Mouse (Mus musculus) erythroblast, embryonic 14.5 days (primary cell): ENCODE data around the gene AC131692.1. TPM values are rescaled to one million over a fixed set of nuclear protein-coding genes. Genes with fewer than 3 reads are reported as not detected.
A peak's percentile ranks its signal among the peaks of the same experiment; 100 is the strongest.
"Not testable (repeated sequence)": the region's sequence is repeated elsewhere in the genome, so short reads cannot be mapped to it uniquely, and the experiment has no call there.

Source experiments
- H3K27me3 ChIP-seq: 2 replicates; pipeline ENCODE4 v1.6.1; 2012; ENCODE audit warnings: inconsistent platforms; ENCODE audit not compliant: control insufficient read depth
- H3K36me3 ChIP-seq: 2 replicates; pipeline ENCODE4 v1.6.1; 2012; ENCODE audit warnings: mild to moderate bottlenecking, inconsistent platforms; ENCODE audit not compliant: control insufficient read depth
- H3K4me1 ChIP-seq: 2 replicates; pipeline ENCODE4 v1.6.1; 2012; ENCODE audit warnings: inconsistent platforms; ENCODE audit not compliant: control insufficient read depth
- H3K4me3 ChIP-seq: replicated peaks from 2 replicates; pipeline ENCODE3; 2012; ENCODE audit warnings: moderate library complexity, mild to moderate bottlenecking, inconsistent platforms
- H3K9me3 ChIP-seq: 2 replicates; pipeline ENCODE4 v1.6.1; 2012; ENCODE audit warnings: low read length, inconsistent platforms, mixed read lengths; ENCODE audit not compliant: control insufficient read depth
- GATA1 ChIP-seq: IDR thresholded peaks from 2 replicates; pipeline ENCODE4 v1.6.1; 2012; ENCODE audit warnings: low read length, inconsistent platforms, mixed read lengths
- TAL1 ChIP-seq: IDR thresholded peaks from 3 replicates; pipeline ENCODE4 v1.6.1; 2012; ENCODE audit warnings: low read length, inconsistent platforms, mixed read lengths
- polyA plus RNA-seq: library from polyadenylated mRNA; stranded (reverse); fragments of >175 nt; gene quantifications from 2 replicates; pipeline ENCODE4 v1.2.3, GENCODE M21; 2012

Gene AC131692.1
- polyA plus RNA-seq, 1 experiment: 1.3 TPM

DNA sequence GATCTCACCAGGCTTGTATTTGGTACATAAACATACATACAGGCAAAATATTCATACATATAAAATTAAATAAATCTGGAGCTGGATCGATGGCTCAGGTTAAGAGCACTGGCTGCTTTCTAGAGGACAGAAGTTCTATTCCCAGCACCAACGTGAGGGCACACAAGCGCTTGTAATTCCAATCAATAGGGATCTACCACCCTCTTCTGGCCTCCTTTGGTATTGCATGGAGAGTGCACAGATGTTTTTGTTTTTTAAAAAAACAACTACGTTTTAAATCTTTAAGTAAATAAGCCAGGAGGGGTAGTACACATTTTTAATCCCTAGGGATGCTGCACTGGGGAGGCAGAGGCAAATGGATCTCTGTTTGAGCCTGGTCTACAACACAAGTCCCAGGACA, 32.1 kb downstream of the AC131692.1 start:
- H3K4me3 ChIP-seq: peak overlapping the region; percentile 68
- peaks cover 62% of the 10 kb centered on the region for H3K4me1 ChIP-seq
- TF ChIP-seq TAL1: no peak
- no peak for TF ChIP-seq GATA1
- H3K9me3 ChIP-seq: no peaks in the 10 kb centered on the region
- H3K36me3 ChIP-seq: peaks cover 44% of the 10 kb centered on the region
- no peaks in the 10 kb centered on the region for H3K27me3 ChIP-seq

DNA sequence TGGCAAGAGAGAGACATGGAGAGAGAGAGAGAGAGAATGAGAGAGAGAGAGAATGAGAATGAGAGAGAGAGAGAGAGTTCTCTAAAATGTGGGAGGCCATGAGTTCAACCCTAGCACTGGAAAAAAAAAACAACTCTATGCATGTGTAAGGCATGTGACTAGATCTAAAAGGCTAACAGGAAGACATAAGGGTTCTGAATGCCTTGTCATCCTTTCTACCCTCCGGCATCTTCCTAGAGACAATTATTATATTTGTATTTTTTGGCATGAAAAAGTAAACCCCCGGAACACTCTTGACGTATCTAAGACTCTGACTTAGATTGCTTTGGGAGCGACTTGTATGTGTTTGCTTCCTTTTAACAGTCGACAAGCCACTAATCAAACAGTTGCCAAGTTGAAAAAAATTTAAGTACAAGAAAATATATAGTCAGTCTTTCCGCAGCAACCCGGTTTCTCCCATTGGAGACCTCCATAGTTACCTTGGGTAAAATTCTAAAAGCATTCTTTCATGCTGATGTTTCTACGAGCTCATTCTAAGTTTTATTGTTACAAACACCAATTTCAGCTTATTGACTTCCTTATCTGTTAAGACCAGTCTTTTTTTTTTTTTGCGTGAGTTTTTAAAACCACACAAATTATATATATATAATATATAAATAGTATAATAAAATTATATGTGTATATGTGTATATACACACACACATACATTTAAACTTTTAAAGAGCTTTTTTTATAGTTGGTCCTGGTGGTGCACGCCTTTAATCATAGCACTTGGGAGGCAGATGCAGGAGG, 32.8 kb downstream of the AC131692.1 start:
- peaks cover 40% of the 10 kb centered on the region for H3K36me3 ChIP-seq
- H3K27me3 ChIP-seq: no peaks in the 10 kb centered on the region
- peak overlapping the region; percentile 68 for H3K4me3 ChIP-seq
- H3K4me1 ChIP-seq: peaks cover 65% of the 10 kb centered on the region
- H3K9me3 ChIP-seq: no peaks in the 10 kb centered on the region
- no peak for TF ChIP-seq TAL1
- TF ChIP-seq GATA1: no peak

DNA sequence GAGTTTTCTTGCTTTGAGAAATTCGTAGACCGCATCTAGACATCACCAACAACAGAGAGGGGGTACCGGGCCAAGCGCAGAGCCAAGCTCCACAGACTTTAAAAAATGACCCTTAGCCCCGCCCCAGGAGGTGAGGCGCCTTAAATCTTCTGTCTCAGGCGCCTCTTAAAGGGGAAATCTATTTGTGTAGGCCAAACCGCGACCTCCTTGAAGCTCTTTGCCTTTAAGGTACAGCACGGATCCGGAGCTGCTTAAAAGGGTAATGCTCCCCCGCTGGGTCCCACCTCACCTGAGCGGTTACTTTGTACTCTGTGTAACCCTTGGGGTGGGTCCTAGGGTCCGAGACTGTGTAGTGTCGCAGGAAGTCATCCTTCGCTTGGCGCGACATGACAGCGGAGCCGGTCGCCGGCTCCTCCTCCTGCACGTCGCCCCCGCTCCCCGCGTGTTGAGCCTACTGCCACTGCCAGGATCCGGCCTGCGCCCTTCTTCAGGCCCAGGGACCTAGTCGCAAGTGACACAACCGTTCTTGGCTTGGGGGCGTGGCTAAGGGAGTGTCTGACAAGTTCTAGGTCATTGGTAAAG, 33.6 kb downstream of the AC131692.1 start, which contains the start of gene Snx15:
TSS of gene Snx15 (minus strand) at position 545 of the 582 bp plus-strand sequence.
- no peaks in the 10 kb centered on the region for H3K27me3 ChIP-seq
- no peak for TF ChIP-seq GATA1
- TF ChIP-seq TAL1: no peak
- peak within 1 kb of the TSS; percentile 68 for H3K4me3 ChIP-seq
- peaks cover 33% of the 10 kb centered on the region for H3K36me3 ChIP-seq
- H3K4me1 ChIP-seq: peaks cover 72% of the 10 kb centered on the region
- H3K9me3 ChIP-seq: no peaks in the 10 kb centered on the region

DNA sequence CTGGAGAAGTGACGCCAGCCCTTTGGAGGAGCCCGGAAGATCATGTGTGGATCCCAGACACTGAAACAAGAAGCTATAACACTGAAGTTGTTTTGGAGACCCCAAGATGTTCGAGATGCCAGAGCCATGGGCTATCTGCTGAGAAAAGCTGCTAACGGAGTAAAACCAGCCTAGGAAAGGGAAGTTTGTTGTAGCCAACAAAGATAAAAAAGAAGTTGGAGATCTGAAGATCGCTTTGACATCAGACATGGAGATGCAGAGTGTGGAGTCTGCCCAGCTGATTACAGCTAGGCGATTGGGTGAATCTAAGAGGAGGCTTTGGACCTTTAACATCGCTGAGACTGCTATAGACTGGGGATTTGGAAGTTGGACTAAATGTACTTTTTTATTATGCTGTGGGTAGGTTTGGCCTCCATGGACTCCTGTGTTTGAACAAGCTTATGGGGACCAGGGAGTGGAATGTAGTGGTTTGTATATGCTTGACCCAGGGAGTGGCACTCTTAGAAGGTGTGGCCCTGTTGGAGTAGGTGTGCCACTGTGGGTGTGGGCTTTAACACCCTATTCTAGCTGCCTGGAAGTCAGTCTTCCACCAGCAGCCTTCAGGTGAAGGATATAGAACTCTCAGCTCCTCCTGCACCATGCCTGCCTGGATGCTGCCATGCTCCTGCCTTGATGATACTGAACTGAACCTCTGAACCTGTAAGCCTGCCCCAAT, 36.4 kb downstream of the AC131692.1 start:
- H3K9me3 ChIP-seq, H3K27me3 ChIP-seq: not testable (repeated sequence)
- peaks cover 87% of the 10 kb centered on the region for H3K4me1 ChIP-seq
- peak overlapping the region; percentile 49 for H3K4me3 ChIP-seq
- peaks cover 42% of the 10 kb centered on the region for H3K36me3 ChIP-seq

DNA sequence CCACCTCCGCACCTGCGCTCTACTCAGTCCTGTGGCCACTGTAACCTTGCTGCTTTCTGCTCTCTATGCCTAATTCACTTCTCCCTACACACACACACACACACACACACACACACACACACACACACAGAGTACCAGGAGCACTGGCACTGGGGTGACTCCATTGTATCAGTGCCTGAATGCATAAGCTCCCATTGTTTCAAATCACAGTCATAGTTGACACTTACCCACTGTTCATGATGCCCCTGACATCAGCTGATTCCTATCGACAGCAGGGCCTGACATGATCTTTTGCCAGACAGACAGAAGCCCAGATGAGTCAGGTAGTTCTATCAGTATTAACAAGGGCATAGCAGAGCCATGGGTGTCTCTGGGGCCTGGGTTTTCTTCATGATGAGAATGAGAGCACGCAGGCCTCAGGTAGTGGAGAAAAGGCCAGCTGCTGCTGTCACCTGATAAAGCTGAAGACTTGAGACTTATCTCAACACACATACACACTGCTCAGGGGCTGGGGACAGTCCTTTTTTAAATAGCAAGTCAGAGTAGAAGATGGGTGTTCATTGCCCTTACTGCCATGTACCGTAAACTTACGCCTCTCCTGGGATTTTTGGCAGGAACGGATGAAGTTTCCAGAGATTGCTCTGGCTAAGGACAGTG, 38.1 kb downstream of the AC131692.1 start:
- no peaks in the 10 kb centered on the region for H3K9me3 ChIP-seq
- H3K4me1 ChIP-seq: peaks cover 84% of the 10 kb centered on the region
- peak; percentile 97 for TF ChIP-seq TAL1
- TF ChIP-seq GATA1: peak; percentile 92
- peaks cover 52% of the 10 kb centered on the region for H3K36me3 ChIP-seq
- H3K27me3 ChIP-seq: no peaks in the 10 kb centered on the region
- peak overlapping the region; percentile 63 for H3K4me3 ChIP-seq

DNA sequence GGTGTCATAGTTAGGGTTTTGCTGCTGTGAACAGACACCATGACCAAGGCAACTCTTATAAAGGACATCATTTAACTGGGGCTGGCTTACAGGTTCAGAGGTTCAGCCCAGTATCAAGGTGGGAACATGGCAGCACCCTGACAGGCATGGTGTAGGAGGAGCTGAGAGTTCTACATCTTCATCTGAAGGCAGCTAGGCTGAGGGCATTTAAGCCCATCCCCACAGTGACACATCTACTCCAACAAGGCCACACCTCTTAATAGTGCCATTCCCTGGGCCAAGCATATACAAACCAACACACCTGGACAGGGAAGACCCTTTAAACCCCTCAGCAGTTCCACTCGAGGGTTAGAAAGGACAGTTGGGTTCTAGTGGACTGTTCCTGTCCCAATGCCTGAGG, 39.0 kb downstream of the AC131692.1 start:
- peaks cover 60% of the 10 kb centered on the region for H3K36me3 ChIP-seq
- not testable (repeated sequence) for H3K9me3 ChIP-seq, H3K27me3 ChIP-seq
- H3K4me1 ChIP-seq: peaks cover 85% of the 10 kb centered on the region
- H3K4me3 ChIP-seq: peak overlapping the region; percentile 63

DNA sequence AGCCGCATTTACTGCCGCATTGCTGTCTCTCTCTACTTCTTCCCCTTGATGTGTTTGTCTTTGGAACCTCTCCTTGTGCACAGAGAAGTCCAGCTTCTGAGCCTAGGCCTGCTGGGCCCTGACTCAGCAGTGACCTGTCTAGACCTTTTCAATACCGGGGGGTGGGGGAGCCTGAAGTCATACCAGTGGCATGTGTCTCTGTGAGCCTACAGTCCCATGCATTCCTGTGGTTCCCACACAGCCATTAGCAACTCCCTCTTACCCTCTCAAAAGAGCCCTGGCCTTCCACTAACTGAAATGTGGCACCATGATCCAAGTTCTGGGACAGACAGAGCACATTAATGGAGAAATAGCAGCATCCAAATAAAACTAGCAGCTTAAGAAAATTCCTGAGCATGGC, 42.2 kb downstream of the AC131692.1 start:
- TF ChIP-seq TAL1: no peak
- no peak for TF ChIP-seq GATA1
- H3K4me1 ChIP-seq: peaks cover 82% of the 10 kb centered on the region
- H3K9me3 ChIP-seq: no peaks in the 10 kb centered on the region

DNA sequence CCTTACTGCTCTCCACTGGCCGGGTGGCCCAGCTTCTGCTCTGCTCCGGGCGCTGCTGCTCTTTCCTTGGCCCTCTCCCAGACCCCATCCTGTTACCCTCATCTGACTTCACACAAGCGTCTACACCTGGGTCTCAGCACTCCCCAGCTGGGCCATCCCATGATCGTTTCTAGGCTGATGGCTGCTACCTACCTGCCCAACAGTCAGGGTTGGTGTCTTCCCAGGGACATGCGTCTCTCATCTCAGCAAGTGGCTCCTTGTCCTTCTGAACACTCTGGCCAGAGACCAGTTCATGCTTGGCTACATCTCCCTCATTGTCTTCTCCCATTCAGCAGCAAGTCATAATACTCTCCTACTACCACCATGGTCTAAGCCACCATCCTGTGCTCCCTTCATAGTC, 45.5 kb downstream of the AC131692.1 start:
- TF ChIP-seq TAL1: no peak
- TF ChIP-seq GATA1: no peak
- no peaks in the 10 kb centered on the region for H3K27me3 ChIP-seq
- H3K4me1 ChIP-seq: peaks cover 56% of the 10 kb centered on the region
- H3K9me3 ChIP-seq: no peaks in the 10 kb centered on the region
- peak overlapping the region; percentile 96 for H3K4me3 ChIP-seq
- H3K36me3 ChIP-seq: peaks cover 47% of the 10 kb centered on the region

More for the DNA sequence above, 42.2 kb downstream of the AC131692.1 start:
- peaks cover 70% of the 10 kb centered on the region for H3K36me3 ChIP-seq
- no peak overlapping the region for H3K4me3 ChIP-seq
- no peaks in the 10 kb centered on the region for H3K27me3 ChIP-seq

DNA sequence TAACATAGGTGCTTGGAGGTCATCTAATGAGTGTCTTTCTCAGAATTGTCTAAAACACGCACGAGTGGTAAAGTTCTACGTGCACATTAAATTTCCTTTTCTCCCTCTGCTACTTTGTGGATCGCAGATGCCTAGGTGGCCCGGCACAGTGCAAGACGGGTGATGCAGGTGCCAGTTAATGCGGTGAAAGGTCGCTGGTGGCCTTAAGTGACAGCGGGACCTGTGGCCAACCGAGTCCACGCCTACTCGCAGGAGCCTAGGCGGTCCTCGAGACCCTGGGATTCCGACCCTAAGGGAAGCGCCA, 46.1 kb downstream of the AC131692.1 start:
- H3K4me1 ChIP-seq: peaks cover 50% of the 10 kb centered on the region
- H3K4me3 ChIP-seq: peak overlapping the region; percentile 96
- peaks cover 40% of the 10 kb centered on the region for H3K36me3 ChIP-seq
- 0 out of 2 replicates have a peak, but pooled peaks cover 2% of the 10 kb centered on the region for H3K27me3 ChIP-seq
- TF ChIP-seq GATA1 (no peak), TAL1 (no peak)
- no peaks in the 10 kb centered on the region for H3K9me3 ChIP-seq
